Mouse (Mus musculus): ENCODE measurements around the gene Tmed8. TPM values are rescaled to one million over a fixed set of nuclear protein-coding genes. Genes with fewer than 3 reads are reported as not detected.

The Tmed8 gene
- polyA plus RNA-seq, 1 experiment from 2014 or later: 1.7 TPM

GRCm38 (mm10) chr12:87131181-87131580, 69.1 kb downstream of the Tmed8 start:
- no peak for ATAC-seq
- H3K36me3 ChIP-seq: no peaks in the 10 kb centered on the region
- no peaks in the 10 kb centered on the region for H3K27me3 ChIP-seq (replicated peaks)
- 72% methylated on average over 2 of the region's 2 CpGs for WGBS
- H3K27ac ChIP-seq: no peak overlapping the region
- no peak overlapping the region for H3K4me3 ChIP-seq (replicated peaks)
- H3K9ac ChIP-seq: no peak overlapping the region
- no peak overlapping the region for H3K4me2 ChIP-seq (replicated peaks)
- no peaks in the 10 kb centered on the region for H3K9me3 ChIP-seq
- H3K4me1 ChIP-seq (replicated peaks): no peaks in the 10 kb centered on the region

GRCm38 (mm10) chr12:87130224-87130623, 70.0 kb downstream of the Tmed8 start:
- Histone ChIP-seq H3K9ac (no peak overlapping the region), H3K4me3 (replicated peaks) (no peak overlapping the region), H3K36me3 (no peaks in the 10 kb centered on the region), H3K27ac (no peak overlapping the region), H3K9me3 (no peaks in the 10 kb centered on the region), H3K27me3 (replicated peaks) (no peaks in the 10 kb centered on the region), H3K4me1 (replicated peaks) (no peaks in the 10 kb centered on the region), H3K4me2 (replicated peaks) (no peak overlapping the region)
- 87% methylated on average over 4 of the region's 4 CpGs for WGBS
- no peak for ATAC-seq

- WGBS: 76% methylated on average over 4 of the region's 4 CpGs
- ATAC-seq: no peak
- no peaks in the 10 kb centered on the region for H3K9me3 ChIP-seq
Observed at GRCm38 (mm10) chr12:87127256-87127655, 73.0 kb downstream of the Tmed8 start.

GRCm38 (mm10) chr12:87121918-87122589, 78.2 kb downstream of the Tmed8 start:
- H3K4me3 ChIP-seq (replicated peaks): no peak overlapping the region
- H3K27me3 ChIP-seq (replicated peaks): no peaks in the 10 kb centered on the region
- WGBS: 80% methylated on average over 4 of the region's 4 CpGs
- no peak for ATAC-seq
- peaks cover 3% of the 10 kb centered on the region; the same call in 1 of the 2 replicates for H3K36me3 ChIP-seq
- H3K4me1 ChIP-seq (replicated peaks): no peaks in the 10 kb centered on the region
- H3K27ac ChIP-seq: no peak overlapping the region
- H3K9me3 ChIP-seq: no peaks in the 10 kb centered on the region
- H3K9ac ChIP-seq: no peak overlapping the region
- H3K4me2 ChIP-seq (replicated peaks): no peak overlapping the region

More at GRCm38 (mm10) chr12:87127256-87127655, 73.0 kb downstream of the Tmed8 start:
- Histone ChIP-seq H3K27me3 (replicated peaks) (no peaks in the 10 kb centered on the region), H3K27ac (no peak overlapping the region), H3K9ac (no peak overlapping the region), H3K4me1 (replicated peaks) (no peaks in the 10 kb centered on the region), H3K4me3 (replicated peaks) (no peak overlapping the region), H3K36me3 (peaks cover under 1% of the 10 kb centered on the region; the same call in 1 of the 2 replicates), H3K4me2 (replicated peaks) (no peak overlapping the region)

Other genes starting within 250 kb of the Tmed8 start
- gene Zdhhc22, start 210.0 kb downstream of the Tmed8 start, polyA plus RNA-seq (2015; fragmentation: Nextera tagmentation; extraction: Ambion mirVana): 0.06 and 0.34 TPM in 2 replicates
- 0.44 and 0.63 TPM in 2 replicates for gene Tmem63c, start 179.1 kb downstream of the Tmed8 start, polyA plus RNA-seq (2015; fragmentation: Nextera tagmentation; extraction: Ambion mirVana)
- 1.1 and 1.2 TPM in 2 replicates for gene Ngb, start 97.9 kb downstream of the Tmed8 start, polyA plus RNA-seq (2015; fragmentation: Nextera tagmentation; extraction: Ambion mirVana)
- 44.8 and 48.5 TPM in 2 replicates for gene Gstz1, start 53.3 kb downstream of the Tmed8 start, polyA plus RNA-seq (2015; fragmentation: Nextera tagmentation; extraction: Ambion mirVana)
- gene Pomt2, start 52.5 kb downstream of the Tmed8 start, polyA plus RNA-seq (2015; fragmentation: Nextera tagmentation; extraction: Ambion mirVana): 12.9 and 13.1 TPM in 2 replicates
- 1.1 and 1.7 TPM in 2 replicates for gene Samd15, start 731 bp downstream of the Tmed8 start, polyA plus RNA-seq (2015; fragmentation: Nextera tagmentation; extraction: Ambion mirVana)
- 0.25 and 0.36 TPM in 2 replicates for gene Noxred1, start 38.3 kb upstream of the Tmed8 start, polyA plus RNA-seq (2015; fragmentation: Nextera tagmentation; extraction: Ambion mirVana)
- 36.6 and 40.1 TPM in 2 replicates for gene Vipas39, start 65.8 kb upstream of the Tmed8 start, polyA plus RNA-seq (2015; fragmentation: Nextera tagmentation; extraction: Ambion mirVana)
- gene Ahsa1, start 66.0 kb upstream of the Tmed8 start, polyA plus RNA-seq (2015; fragmentation: Nextera tagmentation; extraction: Ambion mirVana): 228 and 230 TPM in 2 replicates
- 0.49 and 0.55 TPM in 2 replicates for gene Ism2, start 99.3 kb upstream of the Tmed8 start, polyA plus RNA-seq (2015; fragmentation: Nextera tagmentation; extraction: Ambion mirVana)
- 115 and 119 TPM in 2 replicates for gene Sptlc2, start 187.9 kb upstream of the Tmed8 start, polyA plus RNA-seq (2015; fragmentation: Nextera tagmentation; extraction: Ambion mirVana)
- gene Slirp, start 243.4 kb upstream of the Tmed8 start, polyA plus RNA-seq (2015; fragmentation: Nextera tagmentation; extraction: Ambion mirVana): 290 and 308 TPM in 2 replicates
- gene Alkbh1, start 243.6 kb upstream of the Tmed8 start, polyA plus RNA-seq (2015; fragmentation: Nextera tagmentation; extraction: Ambion mirVana): 48.3 and 50.6 TPM in 2 replicates

Measured in intestine, embryonic 15.5 days (tissue).